Comparison of ENCODE assay signal across 10 mouse cellular contexts in genomic region chr8:83390006-83390701, GRCm38 (mm10). TPM values are rescaled to one million over a fixed set of nuclear protein-coding genes. Genes with fewer than 3 reads are reported as not detected.
DNase-seq lines count a peak whose midpoint lies in the region; ATAC-seq and TF ChIP-seq lines count a peak whose summit lies in the region.
"Had no signal": no experiment of that assay in that cellular context is flagged by ENCODE, and none has a peak within 500 bp of the region (broad histone marks: within the 10 kb centered on the region; RNA-seq: fewer than 3 reads in every experiment).

No protein-coding gene starts in this region.

- no peak overlapping the region for H3K27ac ChIP-seq in forebrain, embryonic 16.5 days (ENCODE audit: low read length)
- no peak overlapping the region for H3K27ac ChIP-seq in liver, postnatal 0 days (ENCODE audit: low read depth)

- peak overlapping the region; percentile 87 for H3K4me2 ChIP-seq in forebrain, embryonic 16.5 days (ENCODE audit: low read length)
- peak overlapping the region; percentile 54 for H3K4me2 ChIP-seq in liver, postnatal 0 days (ENCODE audit: low read depth, low read length)

- no peak for TF ChIP-seq CTCF in E14TG2a.4 (conservative IDR thresholded peaks at IDR 0.05; ENCODE audit: low read length)
- TF ChIP-seq CTCF in liver, postnatal 0 days (IDR thresholded peaks at IDR 0.05; ENCODE audit: low read depth) = no peak

- peak overlapping the region; percentile 82 for H3K9ac ChIP-seq in forebrain, embryonic 16.5 days (replicated peaks; ENCODE audit: low read depth, low read length)
- no peak overlapping the region for H3K9ac ChIP-seq in liver, postnatal 0 days (replicated peaks)

- no peaks in the 10 kb centered on the region for H3K36me3 ChIP-seq in E14TG2a.4 (ENCODE audit: insufficient read depth, low read length)
- no peaks in the 10 kb centered on the region for H3K36me3 ChIP-seq in forebrain, embryonic 16.5 days (ENCODE audit: control insufficient read depth, insufficient read depth)
- no peaks in the 10 kb centered on the region for H3K36me3 ChIP-seq in liver, postnatal 0 days (replicated peaks; ENCODE audit: insufficient read depth, low read length)

- peaks cover 33% of the 10 kb centered on the region for H3K4me1 ChIP-seq in E14TG2a.4 (replicated peaks; ENCODE audit: low read depth, low read length)
- peaks cover 3% of the 10 kb centered on the region; the same call in 1 of the 2 replicates for H3K4me1 ChIP-seq in forebrain, embryonic 16.5 days (replicated peaks; ENCODE audit: control insufficient read depth, insufficient read depth, low read length)
- H3K4me1 ChIP-seq in liver, postnatal 0 days (ENCODE audit: insufficient read depth) = peaks cover 6% of the 10 kb centered on the region; the same call in 1 of the 2 replicates

- 0 out of 2 replicates have a peak, but pooled peaks cover 6% of the 10 kb centered on the region for H3K27me3 ChIP-seq in E14TG2a.4 (ENCODE audit: insufficient read depth, low read length)
- H3K27me3 ChIP-seq in forebrain, embryonic 16.5 days (replicated peaks; ENCODE audit: control insufficient read depth, insufficient read depth, low read length) = no peaks in the 10 kb centered on the region
- H3K27me3 ChIP-seq in liver, postnatal 0 days (ENCODE audit: insufficient read depth, low read length) = peaks cover 21% of the 10 kb centered on the region

- TF ChIP-seq EP300 in liver, postnatal 0 days (IDR thresholded peaks at IDR 0.05; ENCODE audit: low read depth) = no peak

- 4% methylated on average over 14 of the region's 14 CpGs for WGBS in forebrain, embryonic 16.5 days
- WGBS in liver, postnatal 0 days (ENCODE audit: insufficient replicate concordance) = 14% methylated on average over 14 of the region's 14 CpGs

- H3K4me3 ChIP-seq in E14TG2a.4 (replicated peaks; ENCODE audit: low read length) = peak overlapping the region; percentile 90
- H3K4me3 ChIP-seq in forebrain, embryonic 16.5 days (replicated peaks; ENCODE audit: low read length) = peak overlapping the region; percentile 71
- H3K4me3 ChIP-seq in liver, postnatal 0 days (ENCODE audit: low read depth, low read length) = peak overlapping the region; percentile 33

- peak; percentile 80 for ATAC-seq in forebrain, embryonic 16.5 days
- no peak for ATAC-seq in liver, postnatal 0 days

- DNase-seq in heart, adult 11 months = peak; percentile 85
- no peak for DNase-seq in heart, postnatal 14 days
- no peak for DNase-seq in liver, postnatal 0 days
- DNase-seq in thymus, postnatal 25 days = no peak
- DNase-seq in left cerebral cortex, adult 18-20 months (ENCODE audit: low spot score in 2 of 2) = no peak
- DNase-seq in layer of hippocampus, postnatal 25 days (ENCODE audit: extremely low spot score in 1 of 2, low spot score in 1 of 2) = no peak

- intact Hi-C loops in heart, postnatal 14 days (cut with DNase I) = no loop called here

- H3K9me3 ChIP-seq in E14TG2a.4 (ENCODE audit: low read length) = no peaks in the 10 kb centered on the region
- no peaks in the 10 kb centered on the region for H3K9me3 ChIP-seq in forebrain, embryonic 16.5 days (ENCODE audit: control insufficient read depth, low read length)
- H3K9me3 ChIP-seq in liver, postnatal 0 days (ENCODE audit: low read length) = no peaks in the 10 kb centered on the region

RNA-seq across cellular contexts. Expression of gene Clgn, which starts 0.5 kb away (rescaled TPM):
- total RNA-seq in heart, postnatal 14 days (2021) = not detected
- polyA plus RNA-seq in forebrain, embryonic 16.5 days (2015; fragmentation: Nextera tagmentation; extraction: Ambion mirVana) = 6.7 and 8.1 TPM in 2 replicates
- 0.12 and 0.21 TPM in 2 replicates for polyA plus RNA-seq in liver, postnatal 0 days (2015; fragmentation: Nextera tagmentation; extraction: Ambion mirVana)
- total RNA-seq in left cerebral cortex, adult 18-20 months (2021) = 10 to 100 TPM in 1 of 2 experiments, 1 to 10 TPM in 1; 8.9 to 11.0 TPM
- total RNA-seq in layer of hippocampus, postnatal 25 days (2021) = 1 to 10 TPM; 8.2 to 9.1 TPM

RNA-seq across cellular contexts. Expression of gene Mgat4d, which starts 41.9 kb away (rescaled TPM):
- not detected for total RNA-seq in heart, postnatal 14 days (2021)
- polyA plus RNA-seq in forebrain, embryonic 16.5 days (2015; fragmentation: Nextera tagmentation; extraction: Ambion mirVana) = not detected in 2 replicates
- not detected in 2 replicates for polyA plus RNA-seq in liver, postnatal 0 days (2015; fragmentation: Nextera tagmentation; extraction: Ambion mirVana)
- not detected for total RNA-seq in left cerebral cortex, adult 18-20 months (2021)
- not detected for total RNA-seq in layer of hippocampus, postnatal 25 days (2021)
- total RNA-seq: left cerebral cortex, postnatal 4 days had no signal
- polyA plus RNA-seq: urinary bladder, adult 2 months had no signal

RNA-seq across cellular contexts. Expression of gene Elmod2, which starts 57.9 kb away (rescaled TPM):
- 1 to 10 TPM; 7.6 to 8.6 TPM for total RNA-seq in heart, postnatal 14 days (2021)
- 31.0 and 33.1 TPM in 2 replicates for polyA plus RNA-seq in forebrain, embryonic 16.5 days (2015; fragmentation: Nextera tagmentation; extraction: Ambion mirVana)
- 3.4 and 4.0 TPM in 2 replicates for polyA plus RNA-seq in liver, postnatal 0 days (2015; fragmentation: Nextera tagmentation; extraction: Ambion mirVana)
- total RNA-seq in left cerebral cortex, adult 18-20 months (2021) = 10 to 100 TPM; 12.3 to 13.8 TPM
- 10 to 100 TPM; 13.8 to 14.8 TPM for total RNA-seq in layer of hippocampus, postnatal 25 days (2021)

Comparison
In these comparisons a context has a peak if more than half of its experiments do, and no peak if none do; other contexts are left out.
1. H3K4me3 ChIP-seq: peak in every context shown above with its lines; median percentile 90 in E14TG2a.4; 71 in forebrain, embryonic 16.5 days; 33 in liver, postnatal 0 days.
2. RNA of gene Clgn, which starts 0.5 kb away (total RNA-seq): 8.9 to 11.0 TPM in left cerebral cortex, adult 18-20 months and 8.2 to 9.1 TPM in layer of hippocampus, postnatal 25 days; not detected in heart, postnatal 14 days; every median in the first group is over 4 times any median in the second.